Mouse (Mus musculus): ENCODE measurements around the gene Olfr57.

DNA sequence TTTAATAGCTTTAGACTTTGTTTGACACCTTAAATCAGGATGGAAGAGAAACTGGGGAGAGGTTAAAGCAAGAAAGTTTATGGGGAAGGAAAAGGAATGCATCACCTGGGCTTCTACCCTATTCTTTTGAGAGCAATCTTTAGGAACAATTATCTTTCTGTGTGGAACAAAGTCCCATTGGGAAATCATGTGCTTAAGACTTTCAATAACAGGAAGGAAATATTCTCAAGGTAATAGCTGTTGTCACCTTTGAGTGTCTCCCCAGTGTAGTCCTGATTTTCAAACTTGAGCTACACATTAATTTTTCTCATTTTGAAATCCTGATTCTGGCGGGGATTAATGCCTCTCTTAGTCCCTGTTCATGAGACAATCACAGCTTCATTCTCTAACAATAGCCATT is 16.4 kb upstream of the Olfr57 start, which contains the start of gene Olfr1351:
- TF ChIP-seq HCFC1 (IDR thresholded peaks at IDR 0.05; ENCODE audit: borderline replicate concordance, insufficient read depth, low read length): no peak
- no peak for TF ChIP-seq ZNF384 (IDR thresholded peaks at IDR 0.05; ENCODE audit: low read depth, low read length)
- TF ChIP-seq ZC3H11A (IDR thresholded peaks at IDR 0.05; ENCODE audit: borderline replicate concordance, low read depth, low read length): no peak
- TF ChIP-seq MAFK (IDR thresholded peaks at IDR 0.05; ENCODE audit: insufficient read depth, low read depth, low read length): no peak

Measured in ES-E14 (cell line).